Mouse (Mus musculus) forebrain, embryonic 12.5 days (tissue): ENCODE results near the gene Themis2. TPM values are rescaled to one million over a fixed set of nuclear protein-coding genes. Genes with fewer than 3 reads are reported as not detected.
"Not testable (repeated sequence)": the region's sequence is repeated elsewhere in the genome, so short reads cannot be mapped to it uniquely, and the experiment has no call there.

ENCODE experiments used
- ATAC-seq: fragments of 200-750 bp; cut with Nextera tagmentation; 2 replicates; pipeline ENCODE4 v1.8.0; 2017; ENCODE audit warnings: moderate TSS enrichment; ENCODE audit not compliant: low FRiP score
- H3K27ac ChIP-seq: fragments of 300-500 bp; sonication (generic); 2 replicates; pipeline ENCODE4 v1.5.1; 2016; ENCODE audit warnings: mild to moderate bottlenecking
- H3K27me3 ChIP-seq: fragments of 300-500 bp; sonication (generic); 2 replicates; pipeline ENCODE4 v1.6.1; 2016; ENCODE audit warnings: mild to moderate bottlenecking
- H3K36me3 ChIP-seq: fragments of 300-500 bp; sonication (generic); replicated peaks from 2 replicates; pipeline ENCODE4 v1.6.1; 2016; ENCODE audit warnings: mild to moderate bottlenecking
- H3K4me1 ChIP-seq: fragments of 300-500 bp; sonication (generic); 2 replicates; pipeline ENCODE4 v1.6.1; 2016
- H3K4me2 ChIP-seq: fragments of 300-500 bp; sonication (generic); 2 replicates; pipeline ENCODE4 v1.6.1; 2016; ENCODE audit warnings: mild to moderate bottlenecking, moderate library complexity
- H3K4me3 ChIP-seq: fragments of 300-500 bp; sonication (generic); replicated peaks from 2 replicates; pipeline ENCODE4 v1.5.1; 2016; ENCODE audit warnings: mild to moderate bottlenecking
- H3K9ac ChIP-seq: fragments of 300-500 bp; sonication (generic); 2 replicates; pipeline ENCODE4 v1.6.1; 2016; ENCODE audit warnings: mild to moderate bottlenecking
- H3K9me3 ChIP-seq: fragments of 300-500 bp; sonication (generic); 2 replicates; pipeline ENCODE4 v1.6.1; 2016
- WGBS: fragments of 180-500 bp; shearing (Covaris S2); methylation state at CpG from one replicate; pipeline ENCODE4 v1.1.7; 2016; 5-methylcytosine and 5-hydroxymethylcytosine counted together
- polyA plus RNA-seq: library from polyadenylated mRNA; unstranded; fragments of >200 nt; fragmentation: Nextera tagmentation; extraction: Ambion mirVana; gene quantifications from 2 replicates; pipeline ENCODE4 v1.2.1, GENCODE M21; 2016

The Themis2 gene
- polyA plus RNA-seq, 1 experiment from 2014 or later, result 0.29 TPM

DNA sequence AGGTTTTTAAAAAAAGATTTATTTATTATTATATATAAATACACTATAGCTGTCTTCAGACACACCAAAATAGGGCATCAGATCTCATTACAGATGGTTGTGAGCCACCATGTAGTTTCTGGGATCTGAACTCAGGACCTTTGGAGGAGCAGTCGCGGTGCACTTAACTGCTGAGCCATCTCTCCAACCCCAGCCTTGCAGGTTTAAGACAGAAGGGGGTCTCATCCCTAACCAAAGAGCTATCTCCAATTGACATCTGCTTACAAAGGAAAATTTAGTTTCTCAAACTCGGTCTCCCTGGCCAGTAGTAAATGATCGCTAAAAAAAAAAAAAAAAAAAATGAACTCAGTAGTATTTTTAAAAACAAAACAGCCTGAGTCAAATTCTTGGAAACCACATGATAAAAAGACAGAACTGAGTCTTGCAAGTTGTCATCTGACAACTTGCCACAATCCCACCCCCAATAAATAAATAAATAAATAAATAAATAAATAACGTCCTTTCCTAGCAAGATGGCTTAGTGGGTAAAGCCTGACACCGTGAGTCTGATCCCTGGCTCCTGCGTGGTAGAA, 10.5 kb upstream of the Themis2 start:
- peaks cover 4% of the 10 kb centered on the region; the same call in 1 of the 2 replicates for H3K9me3 ChIP-seq
- 94% methylated on average over 7 of the region's 7 CpGs for WGBS
- H3K4me2 ChIP-seq, result no peak overlapping the region
- no peak overlapping the region for H3K27ac ChIP-seq
- H3K36me3 ChIP-seq, result no peaks in the 10 kb centered on the region
- H3K4me1 ChIP-seq, result no peaks in the 10 kb centered on the region
- H3K4me3 ChIP-seq, result no peak overlapping the region
- H3K27me3 ChIP-seq, result no peaks in the 10 kb centered on the region
- H3K9ac ChIP-seq, result no peak overlapping the region
- ATAC-seq, result no peak

DNA sequence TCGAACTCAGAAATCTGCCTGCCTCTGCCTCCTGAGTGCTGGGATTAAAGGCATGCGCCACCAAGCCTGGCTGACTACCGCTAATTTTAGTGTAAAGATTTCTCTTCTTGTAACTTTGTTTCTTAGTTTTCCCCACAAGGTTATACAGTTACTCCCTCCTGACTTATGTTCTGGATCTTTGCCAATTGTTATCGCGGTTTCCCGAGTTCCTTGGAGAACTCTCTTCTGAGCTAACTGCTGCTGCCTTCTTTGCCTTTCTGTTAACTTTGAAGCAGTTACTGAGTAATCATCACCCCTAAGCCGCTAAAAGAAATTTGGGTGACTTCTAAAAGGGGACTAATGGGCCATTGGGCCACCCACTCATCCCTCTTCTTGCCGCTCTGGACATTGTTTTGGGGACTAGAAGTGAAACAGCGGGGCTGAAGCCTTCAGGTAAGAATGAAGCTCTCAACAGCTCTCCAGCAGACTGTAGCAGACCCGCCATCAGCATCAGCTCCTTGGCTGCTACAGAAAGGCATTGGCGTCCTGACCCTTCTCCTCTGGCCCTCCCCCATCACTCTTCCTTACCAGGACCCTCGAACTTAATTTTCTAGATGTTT, 9.5 kb upstream of the Themis2 start:
- WGBS, result 91% methylated on average over 12 of the region's 12 CpGs
- H3K4me1 ChIP-seq, result no peaks in the 10 kb centered on the region
- H3K4me3 ChIP-seq, result no peak overlapping the region
- H3K4me2 ChIP-seq, result no peak overlapping the region
- H3K9ac ChIP-seq, result no peak overlapping the region
- no peak overlapping the region for H3K27ac ChIP-seq
- no peak for ATAC-seq
- peaks cover under 1% of the 10 kb centered on the region; the same call in 1 of the 2 replicates for H3K9me3 ChIP-seq
- no peaks in the 10 kb centered on the region for H3K27me3 ChIP-seq
- no peaks in the 10 kb centered on the region for H3K36me3 ChIP-seq

DNA sequence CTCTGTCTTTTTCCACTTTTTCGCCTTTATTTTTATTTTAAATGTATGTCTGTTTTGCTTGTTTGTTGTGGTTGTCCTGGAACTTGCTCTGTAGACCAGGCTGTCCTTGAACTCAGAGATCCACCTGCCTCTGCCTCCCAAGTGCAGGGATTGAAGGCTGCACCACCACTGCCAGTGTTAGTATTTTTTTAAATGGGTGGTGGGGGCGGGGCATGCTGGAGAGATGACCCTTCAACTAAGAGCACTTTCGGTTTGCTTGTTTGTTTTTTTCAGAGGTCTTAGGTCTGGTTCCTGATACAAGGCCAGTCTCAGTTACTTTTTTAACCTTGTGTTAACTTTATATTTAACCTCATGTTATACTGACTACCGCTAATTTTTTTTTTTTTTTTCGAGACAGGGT, 9.0 kb upstream of the Themis2 start:
- H3K9ac ChIP-seq, result no peak overlapping the region

DNA sequence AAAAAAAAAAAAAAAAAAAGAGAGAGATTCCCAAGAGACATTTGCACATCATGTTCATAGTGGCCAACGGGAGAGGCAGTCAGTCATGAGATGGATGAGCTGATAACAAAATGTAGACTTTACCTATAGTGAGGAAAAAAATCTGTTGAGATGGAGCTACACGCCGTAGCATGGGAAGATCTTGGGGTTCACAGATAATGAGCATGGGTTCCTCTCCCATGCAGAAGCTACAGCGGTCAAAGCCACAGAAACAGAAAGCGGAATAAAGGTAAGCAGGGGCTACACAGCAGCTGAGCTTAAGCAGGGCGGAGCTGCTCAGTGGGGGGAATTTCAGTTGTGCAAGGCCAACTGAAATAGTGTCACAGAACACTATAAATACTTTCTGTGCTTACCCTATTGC, 8.1 kb upstream of the Themis2 start:
- Histone ChIP-seq H3K27ac (no peak overlapping the region), H3K9ac (no peak overlapping the region), H3K27me3 (no peaks in the 10 kb centered on the region), H3K4me2 (no peak overlapping the region), H3K4me3 (no peak overlapping the region), H3K36me3 (no peaks in the 10 kb centered on the region), H3K4me1 (no peaks in the 10 kb centered on the region), H3K9me3 (no peaks in the 10 kb centered on the region)
- ATAC-seq, result no peak
- 96% methylated on average over 6 of the region's 6 CpGs for WGBS

More for the DNA sequence above, 9.0 kb upstream of the Themis2 start:
- WGBS, result 88% methylated on average over 5 of the region's 5 CpGs
- H3K27me3 ChIP-seq, result no peaks in the 10 kb centered on the region
- H3K4me2 ChIP-seq, result no peak overlapping the region
- H3K4me1 ChIP-seq, result no peaks in the 10 kb centered on the region
- H3K36me3 ChIP-seq, result no peaks in the 10 kb centered on the region
- H3K27ac ChIP-seq, result no peak overlapping the region
- ATAC-seq, result no peak
- H3K4me3 ChIP-seq, result no peak overlapping the region
- no peaks in the 10 kb centered on the region for H3K9me3 ChIP-seq

DNA sequence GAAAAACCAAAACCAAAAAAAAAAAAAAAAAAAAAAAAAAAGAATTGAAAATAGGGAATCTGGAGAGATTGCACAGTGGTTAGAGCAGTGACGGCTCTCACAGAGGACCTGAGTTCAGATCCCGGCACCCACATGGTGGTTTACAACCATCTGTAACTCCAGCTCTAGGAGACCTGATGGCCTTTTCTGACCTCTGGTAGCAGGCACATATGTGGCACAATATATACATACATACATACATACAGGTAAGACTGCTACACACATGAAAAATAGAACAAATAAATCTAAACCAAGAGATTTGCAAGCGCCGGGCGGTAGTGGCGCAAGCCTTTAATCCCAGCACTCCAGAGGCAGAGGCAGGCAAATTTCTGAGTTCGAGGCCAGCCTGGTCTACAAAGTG, 7.7 kb upstream of the Themis2 start:
- H3K36me3 ChIP-seq, result no peaks in the 10 kb centered on the region
- no peaks in the 10 kb centered on the region for H3K4me1 ChIP-seq
- H3K4me3 ChIP-seq, result no peak overlapping the region
- no peak overlapping the region for H3K27ac ChIP-seq
- H3K9me3 ChIP-seq, result no peaks in the 10 kb centered on the region
- no peak overlapping the region for H3K9ac ChIP-seq
- no peaks in the 10 kb centered on the region for H3K27me3 ChIP-seq
- 96% methylated on average over 7 of the region's 7 CpGs for WGBS
- no peak overlapping the region for H3K4me2 ChIP-seq
- ATAC-seq, result no peak

DNA sequence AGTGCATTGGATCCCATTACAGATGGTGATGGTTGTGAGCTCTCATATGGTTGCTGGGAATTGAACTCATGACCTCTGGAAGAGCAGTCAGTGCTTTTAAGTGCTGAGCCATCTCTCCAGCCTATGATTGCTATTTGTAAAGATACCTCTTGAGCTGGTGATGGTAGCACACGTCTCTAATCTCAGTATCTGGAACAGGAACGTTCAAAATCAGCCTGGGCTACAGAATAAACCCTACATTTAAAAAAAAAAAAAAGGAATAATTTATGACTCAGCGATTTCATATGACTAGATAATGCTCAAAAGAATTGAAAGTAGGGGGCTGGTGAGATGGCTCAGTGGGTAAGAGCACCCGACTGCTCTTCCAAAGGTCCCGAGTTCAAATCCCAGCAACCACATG, 7.0 kb upstream of the Themis2 start:
- H3K9ac ChIP-seq, result no peak overlapping the region
- no peaks in the 10 kb centered on the region for H3K9me3 ChIP-seq
- H3K27ac ChIP-seq, result no peak overlapping the region
- no peak for ATAC-seq
- no peak overlapping the region for H3K4me2 ChIP-seq
- no peaks in the 10 kb centered on the region for H3K27me3 ChIP-seq
- 94% methylated on average over 5 of the region's 5 CpGs for WGBS
- no peaks in the 10 kb centered on the region for H3K4me1 ChIP-seq
- no peak overlapping the region for H3K4me3 ChIP-seq
- no peaks in the 10 kb centered on the region for H3K36me3 ChIP-seq

DNA sequence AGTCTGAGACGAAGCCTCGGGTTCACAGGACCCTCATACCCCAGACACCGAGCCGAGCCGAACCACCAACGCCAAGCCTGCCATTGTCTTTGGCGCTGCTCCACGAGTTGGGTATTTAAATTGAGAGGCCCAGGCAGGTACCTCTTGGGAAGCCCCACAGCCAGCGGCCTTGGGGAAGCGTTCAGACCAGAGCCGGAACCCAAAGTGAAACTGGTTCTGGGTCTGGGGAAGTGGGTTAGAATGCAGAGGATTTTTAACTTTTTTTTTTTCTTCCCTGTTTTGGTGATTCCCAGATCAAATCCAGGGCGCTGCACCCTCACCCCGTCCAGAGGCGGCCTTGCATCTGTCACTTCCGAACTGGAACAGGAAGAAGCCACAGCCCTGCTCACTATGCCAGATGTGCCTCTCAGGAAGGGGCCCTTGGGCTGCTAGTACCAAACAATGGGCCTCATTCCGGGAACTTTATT, 6.0 kb upstream of the Themis2 start:
- 77% methylated on average over 16 of the region's 16 CpGs for WGBS

DNA sequence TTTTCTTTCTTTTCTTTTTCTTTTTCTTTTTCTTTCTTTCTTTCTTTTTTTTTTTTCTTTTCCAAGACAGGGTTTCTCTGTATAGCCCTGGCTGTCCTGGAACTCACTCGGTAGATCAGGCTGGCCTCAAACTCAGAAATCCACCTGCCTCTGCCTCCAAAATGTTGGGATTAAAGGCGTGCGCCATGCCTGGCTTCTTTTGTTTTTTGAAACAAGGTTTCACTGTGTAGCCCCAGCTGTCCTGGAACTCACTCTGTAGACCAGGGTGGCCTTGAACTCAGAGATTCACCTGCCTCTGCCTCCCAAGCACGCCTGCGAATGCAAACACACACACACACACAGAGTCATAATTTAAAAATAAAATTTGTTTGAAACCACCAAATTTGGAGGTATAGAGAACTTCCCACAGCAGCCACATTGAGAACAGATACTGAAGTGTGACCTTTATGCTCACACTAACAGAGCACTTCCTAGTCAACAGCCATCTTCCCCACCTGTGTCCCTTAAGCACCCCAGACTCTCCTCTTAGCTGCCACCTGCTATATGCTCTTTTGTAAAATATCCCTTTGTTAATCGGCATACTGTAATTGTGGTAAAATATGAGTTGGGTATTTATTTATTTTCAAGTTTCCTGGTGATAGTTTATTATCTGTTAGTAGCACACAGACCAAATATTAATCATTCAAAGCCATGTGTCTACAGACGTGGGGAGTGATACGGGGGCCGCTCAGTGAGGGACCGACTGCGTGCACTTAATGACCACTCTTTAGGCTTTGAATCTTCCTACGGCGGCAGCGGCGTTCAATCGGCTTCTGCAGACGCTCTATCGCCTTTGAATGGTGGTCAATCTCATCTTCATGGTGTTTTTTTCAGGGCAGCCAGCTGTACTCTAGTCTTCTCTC, 5.2 kb upstream of the Themis2 start:
- Histone ChIP-seq H3K9me3 (no peaks in the 10 kb centered on the region), H3K27me3 (peaks cover 4% of the 10 kb centered on the region), H3K9ac (no peak overlapping the region), H3K27ac (no peak overlapping the region), H3K4me1 (no peaks in the 10 kb centered on the region), H3K4me2 (no peak overlapping the region), H3K36me3 (no peaks in the 10 kb centered on the region), H3K4me3 (no peak overlapping the region)
- 89% methylated on average over 18 of the region's 18 CpGs for WGBS
- no peak for ATAC-seq

More for the DNA sequence above, 6.0 kb upstream of the Themis2 start:
- Histone ChIP-seq H3K27me3 (no peaks in the 10 kb centered on the region), H3K9me3 (no peaks in the 10 kb centered on the region), H3K4me3 (no peak overlapping the region), H3K4me1 (no peaks in the 10 kb centered on the region), H3K4me2 (no peak overlapping the region), H3K27ac (no peak overlapping the region), H3K36me3 (no peaks in the 10 kb centered on the region), H3K9ac (no peak overlapping the region)
- no peak for ATAC-seq

DNA sequence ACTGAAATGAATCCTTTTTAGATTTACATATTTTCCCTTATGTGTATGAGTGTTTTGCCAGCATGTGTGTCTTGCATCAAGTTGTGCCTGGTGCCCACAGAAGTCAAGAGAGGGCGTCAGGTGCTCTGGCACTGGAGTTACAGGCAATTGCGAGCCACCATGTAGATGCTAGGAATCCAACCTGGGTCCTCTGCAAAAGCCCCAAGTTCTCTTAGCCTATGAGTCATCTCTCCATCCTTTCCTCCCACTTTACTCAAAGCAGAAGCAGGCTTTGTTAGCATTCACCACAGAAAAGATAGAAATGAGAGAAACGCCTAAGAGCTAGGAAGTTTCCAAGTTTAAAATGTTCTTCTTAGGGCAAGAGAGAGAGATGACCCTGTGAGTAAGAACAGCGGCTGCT, 3.7 kb upstream of the Themis2 start:
- no peak for ATAC-seq
- peaks cover 6% of the 10 kb centered on the region for H3K4me1 ChIP-seq
- H3K4me2 ChIP-seq, result no peak overlapping the region
- H3K36me3 ChIP-seq, result no peaks in the 10 kb centered on the region
- 89% methylated on average over 4 of the region's 4 CpGs for WGBS
- H3K9me3 ChIP-seq, result no peaks in the 10 kb centered on the region
- no peak overlapping the region for H3K4me3 ChIP-seq
- H3K9ac ChIP-seq, result no peak overlapping the region
- no peak overlapping the region for H3K27ac ChIP-seq
- peaks cover 19% of the 10 kb centered on the region for H3K27me3 ChIP-seq

DNA sequence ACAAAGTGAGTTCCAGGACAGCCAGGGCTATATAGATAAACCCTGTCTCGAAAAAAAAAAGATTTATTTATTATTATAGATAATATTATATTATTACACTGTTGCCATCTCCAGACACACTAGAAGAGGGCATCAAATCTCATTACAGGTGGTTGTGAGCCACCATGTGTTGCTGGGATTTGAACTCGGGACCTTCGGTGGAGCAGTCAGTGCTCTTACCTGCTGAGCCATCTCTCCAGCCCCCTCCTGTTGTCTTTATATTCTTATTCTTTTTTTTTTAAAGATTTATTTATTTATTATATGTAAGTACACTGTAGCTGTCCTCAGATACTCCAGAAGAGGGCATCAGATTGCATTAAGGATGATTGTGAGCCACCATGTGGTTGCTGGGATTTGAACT, 2.5 kb upstream of the Themis2 start:
- H3K27me3 ChIP-seq, result peaks cover 28% of the 10 kb centered on the region
- H3K4me3 ChIP-seq, ATAC-seq, H3K36me3 ChIP-seq, H3K4me1 ChIP-seq, H3K9ac ChIP-seq, H3K9me3 ChIP-seq, H3K4me2 ChIP-seq, H3K27ac ChIP-seq: not testable (repeated sequence)
- 88% methylated on average over 3 of the region's 3 CpGs for WGBS

DNA sequence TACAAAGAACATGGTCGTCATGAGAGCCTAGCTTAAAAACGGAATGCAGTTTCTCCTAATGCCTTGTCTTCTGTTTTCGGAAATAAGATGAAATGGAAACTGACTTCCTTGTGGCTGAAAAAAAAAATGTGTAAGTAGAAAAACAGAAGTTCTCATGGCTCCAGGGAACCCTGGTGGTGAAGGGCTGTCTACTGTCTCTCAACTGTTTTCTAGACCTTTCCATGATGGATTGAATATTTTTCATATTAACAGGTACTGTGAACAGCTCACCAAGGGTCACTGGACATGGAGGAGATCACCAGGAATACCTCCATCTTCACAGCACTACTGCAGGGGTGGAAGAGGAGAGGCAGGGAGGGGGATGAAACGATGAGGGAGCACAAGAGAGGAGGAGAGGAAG, 1.8 kb upstream of the Themis2 start:
- Histone ChIP-seq H3K27me3 (peaks cover 28% of the 10 kb centered on the region), H3K9ac (no peak overlapping the region), H3K9me3 (no peaks in the 10 kb centered on the region), H3K27ac (no peak overlapping the region), H3K36me3 (no peaks in the 10 kb centered on the region), H3K4me1 (peaks cover 6% of the 10 kb centered on the region), H3K4me2 (no peak overlapping the region), H3K4me3 (no peak overlapping the region)
- no peak for ATAC-seq
- WGBS, result 71% methylated on average over 4 of the region's 4 CpGs

DNA sequence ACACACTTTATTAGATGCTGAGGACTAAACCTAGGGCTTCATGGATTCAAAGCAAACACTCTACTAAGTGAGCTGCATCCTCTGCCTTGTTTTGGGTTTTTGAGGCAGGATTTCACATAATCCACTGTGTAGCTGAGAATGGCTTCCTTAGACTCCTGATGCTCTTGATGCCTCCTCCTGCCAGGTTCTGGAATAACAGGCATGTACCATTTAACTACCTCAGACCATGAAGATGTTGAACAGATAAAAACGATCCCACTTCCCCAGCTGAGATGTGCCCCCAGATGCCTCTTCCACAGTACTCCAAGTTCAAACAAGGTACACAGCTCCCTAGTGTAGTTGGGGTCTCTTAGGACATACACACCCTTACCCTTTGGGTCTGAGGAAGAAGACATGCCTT, 1.3 kb upstream of the Themis2 start:
- H3K27ac ChIP-seq, result no peak overlapping the region
- no peak overlapping the region for H3K4me3 ChIP-seq
- no peaks in the 10 kb centered on the region for H3K9me3 ChIP-seq
- H3K9ac ChIP-seq, result no peak overlapping the region
- peaks cover 6% of the 10 kb centered on the region for H3K4me1 ChIP-seq
- no peak for ATAC-seq
- peaks cover 28% of the 10 kb centered on the region for H3K27me3 ChIP-seq
- 96% methylated on average over 1 of the region's 1 CpGs for WGBS
- no peaks in the 10 kb centered on the region for H3K36me3 ChIP-seq
- no peak overlapping the region for H3K4me2 ChIP-seq
